Mouse (Mus musculus) kidney, postnatal 25 days (tissue): ENCODE data around the gene Plin3.

Source experiments
- DNase-seq, 2 experiments: peaks; one replicate each; pipeline ENCODE4 v3.0.0; 2021; ENCODE audit warnings: mixed read lengths in 2 of 2

The Plin3 gene

GRCm38 (mm10) chr17:56300186-56300585, 7.5 kb upstream of the Plin3 start, which contains the start of gene Arrdc5:
Arrdc5 (minus strand) TSS chr17:56300286.
- no peak for DNase-seq

GRCm38 (mm10) chr17:56298238-56298637, 5.6 kb upstream of the Plin3 start:
- DNase-seq: no peak

GRCm38 (mm10) chr17:56296201-56296600, 3.5 kb upstream of the Plin3 start:
- no peak for DNase-seq

GRCm38 (mm10) chr17:56294241-56294640, 1.6 kb upstream of the Plin3 start:
- DNase-seq: no peak

GRCm38 (mm10) chr17:56293291-56293690, 618 bp upstream of the Plin3 start:
- DNase-seq: no peak

- peak in 1 of 2 experiments; percentile 62 for DNase-seq
Measured at GRCm38 (mm10) chr17:56291826-56292475, 722 bp downstream of the Plin3 start.

GRCm38 (mm10) chr17:56291171-56291511, 1.5 kb downstream of the Plin3 start:
- DNase-seq: peak; percentile 88 to 95

- peak; percentile 98 to 99 for DNase-seq
Measured at GRCm38 (mm10) chr17:56290388-56291170, 2.1 kb downstream of the Plin3 start.

- DNase-seq: peak; percentile 72 to 86
Measured at GRCm38 (mm10) chr17:56289371-56290331, 3.0 kb downstream of the Plin3 start.

GRCm38 (mm10) chr17:56288866-56289265, 3.8 kb downstream of the Plin3 start:
- DNase-seq: no peak

- DNase-seq: peak; percentile 83 to 90
Measured at GRCm38 (mm10) chr17:56287830-56288229, 4.8 kb downstream of the Plin3 start.

- DNase-seq: peak in 1 of 2 experiments; percentile 12
Measured at GRCm38 (mm10) chr17:56285995-56286394, 6.7 kb downstream of the Plin3 start.

GRCm38 (mm10) chr17:56283316-56283715, 9.4 kb downstream of the Plin3 start:
- DNase-seq: peak in 1 of 2 experiments; percentile 28

- peak in 1 of 2 experiments; percentile 17 for DNase-seq
Measured at GRCm38 (mm10) chr17:56282802-56283201, 9.9 kb downstream of the Plin3 start.

- peak in 1 of 2 experiments; percentile 30 for DNase-seq
Measured at GRCm38 (mm10) chr17:56281193-56281592, 11.5 kb downstream of the Plin3 start.

- peak; percentile 65 to 85 for DNase-seq
Measured at GRCm38 (mm10) chr17:56279481-56280155, 13.1 kb downstream of the Plin3 start.

- DNase-seq: no peak
Measured at GRCm38 (mm10) chr17:56278340-56278739, 14.3 kb downstream of the Plin3 start.

GRCm38 (mm10) chr17:56277567-56277893, 15.1 kb downstream of the Plin3 start:
- peak in 1 of 2 experiments; percentile 17 for DNase-seq

- peak; percentile 93 to 98 for DNase-seq
Measured at GRCm38 (mm10) chr17:56276643-56277566, 15.8 kb downstream of the Plin3 start, which contains the start of gene Ticam1. Ticam1 (minus strand) TSS chr17:56276786.

- DNase-seq: peak; percentile 69 to 90
Measured at GRCm38 (mm10) chr17:56275842-56276480, 16.7 kb downstream of the Plin3 start.

- DNase-seq: peak in 1 of 2 experiments; percentile 31
Measured at GRCm38 (mm10) chr17:56273986-56274385, 18.7 kb downstream of the Plin3 start.
